Mouse (Mus musculus): ENCODE results near the gene Mog. TPM values are rescaled to one million over a fixed set of nuclear protein-coding genes. Genes with fewer than 3 reads are reported as not detected.
A peak's percentile ranks its signal among the peaks of the same experiment; 100 is the strongest.
"Not testable (repeated sequence)": the region's sequence is repeated elsewhere in the genome, so short reads cannot be mapped to it uniquely, and the experiment has no call there.

Gene Mog
- total RNA-seq, 2 experiments from 2014 or later: not detected

DNA sequence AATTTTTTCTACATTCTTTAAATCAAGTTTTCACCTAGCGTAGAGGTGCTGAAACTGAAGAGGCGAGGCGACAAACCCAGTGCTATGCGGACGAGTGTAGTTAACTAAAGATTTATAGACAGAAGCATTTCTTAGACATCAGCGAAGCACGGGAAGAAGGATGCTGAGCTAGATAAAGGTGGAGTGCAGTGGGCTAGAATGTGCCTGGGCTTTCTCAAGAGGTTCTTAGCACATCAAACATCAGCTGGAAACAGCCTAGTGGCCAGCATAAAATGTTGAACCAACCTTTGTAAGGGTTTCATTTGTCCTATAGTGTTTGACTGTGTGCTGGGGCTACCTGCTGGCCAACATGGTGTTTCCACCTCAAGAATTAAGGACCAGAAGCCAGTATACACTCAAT, 22.3 kb downstream of the Mog start, which contains the start of gene Zfp57:
Zfp57 (plus strand) TSS at position 301 of the 400 bp plus-strand sequence.
- ATAC-seq (replicated peaks; ENCODE audit: low FRiP score, low TSS enrichment, poor library complexity, severe bottlenecking): no peak

DNA sequence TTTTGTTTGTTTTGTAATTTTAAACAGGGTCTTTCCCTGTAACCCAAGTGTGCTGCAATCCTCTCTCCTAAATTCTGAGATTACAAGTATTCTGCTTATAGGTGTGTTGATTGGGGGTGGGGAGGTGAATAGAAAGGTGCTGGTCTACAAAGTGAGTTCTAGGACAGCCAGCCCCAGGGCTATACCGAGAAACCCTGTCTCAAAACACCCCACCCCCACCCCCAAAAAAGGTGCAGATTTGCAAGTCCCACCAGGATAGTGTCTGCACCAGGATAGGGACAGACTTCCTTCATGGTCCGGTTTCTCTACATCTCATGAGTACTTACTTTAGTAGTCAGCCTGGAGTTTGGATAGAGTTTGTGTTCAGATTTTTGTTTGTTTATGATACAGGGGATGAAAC, 24.7 kb downstream of the Mog start:
- ATAC-seq (replicated peaks; ENCODE audit: low FRiP score, low TSS enrichment, poor library complexity, severe bottlenecking): no peak

DNA sequence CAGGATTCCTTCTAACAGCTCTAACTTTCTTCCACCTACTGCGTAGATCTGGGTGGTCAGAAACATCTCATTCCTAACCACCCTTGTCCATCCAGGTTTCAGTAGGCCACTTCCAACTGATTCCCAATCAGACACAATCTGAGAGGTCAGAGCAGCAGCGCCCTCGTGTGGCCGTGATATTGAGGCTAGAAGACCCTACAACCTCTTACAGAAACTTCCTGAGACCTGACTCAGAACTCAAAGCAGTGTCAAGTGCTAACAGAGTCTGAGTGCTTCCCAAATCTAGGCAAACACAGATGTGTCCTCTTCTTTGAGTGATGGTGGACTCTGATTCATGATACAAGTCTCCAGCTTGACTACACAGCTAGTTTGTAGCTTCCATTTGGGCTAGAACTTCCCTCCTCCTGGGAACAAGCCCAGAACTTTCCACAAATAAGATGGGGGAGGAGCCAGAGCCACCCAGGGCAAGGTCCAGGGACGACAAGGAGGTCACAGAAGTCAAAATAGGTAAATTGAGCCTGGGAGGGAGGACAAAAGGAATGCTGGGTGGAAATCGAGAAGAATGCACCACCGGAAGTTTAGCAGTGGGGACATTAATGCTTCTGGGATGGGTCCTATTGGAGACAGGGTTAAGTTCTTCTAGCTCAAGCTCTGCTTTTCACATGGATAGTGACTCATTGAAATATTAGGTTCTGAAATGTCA, 26.0 kb downstream of the Mog start:
- ATAC-seq (replicated peaks; ENCODE audit: low FRiP score, low TSS enrichment, poor library complexity, severe bottlenecking): no peak; the same call in 1 of the 2 replicates

DNA sequence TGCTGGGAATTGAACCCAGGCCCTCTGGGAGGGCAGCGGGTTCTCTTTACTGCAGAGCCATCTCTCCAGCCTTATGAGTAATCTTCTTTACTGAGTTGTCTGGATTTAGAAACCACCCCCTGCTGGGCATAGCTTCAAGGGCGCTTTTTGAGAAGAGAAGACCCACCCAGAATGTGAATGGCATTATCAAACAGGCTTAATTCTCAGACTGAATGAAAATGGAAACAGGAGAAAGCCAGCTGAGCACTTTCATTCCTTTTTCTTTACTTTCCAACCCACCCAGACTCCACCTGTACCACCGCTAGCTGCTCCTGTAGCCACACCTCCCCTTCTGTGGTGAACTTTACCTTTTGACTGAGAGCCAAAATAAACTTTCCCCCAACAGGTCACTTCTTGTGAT, 27.8 kb downstream of the Mog start:
- ATAC-seq (replicated peaks; ENCODE audit: low FRiP score, low TSS enrichment, poor library complexity, severe bottlenecking): no peak

DNA sequence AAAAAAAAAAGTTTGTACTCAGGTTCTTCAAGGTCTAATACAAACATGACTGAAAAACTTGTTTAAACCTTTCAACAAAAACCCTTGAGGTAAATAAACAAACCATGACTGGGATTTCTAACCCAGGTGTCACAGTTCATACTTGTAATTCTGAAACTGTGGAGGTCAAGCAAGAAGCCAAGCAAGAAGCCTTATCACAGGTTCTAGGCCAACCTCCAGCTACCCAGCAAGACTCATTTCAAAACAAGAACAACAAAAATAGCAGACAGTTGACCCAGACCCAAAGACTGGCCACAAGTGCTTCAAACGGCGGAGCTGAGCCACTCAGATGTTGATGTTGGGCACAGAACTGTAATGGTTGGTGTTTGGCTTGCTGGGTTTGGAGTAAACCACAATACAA, 28.7 kb downstream of the Mog start:
- no peak for ATAC-seq (replicated peaks; ENCODE audit: low FRiP score, low TSS enrichment, poor library complexity, severe bottlenecking)

DNA sequence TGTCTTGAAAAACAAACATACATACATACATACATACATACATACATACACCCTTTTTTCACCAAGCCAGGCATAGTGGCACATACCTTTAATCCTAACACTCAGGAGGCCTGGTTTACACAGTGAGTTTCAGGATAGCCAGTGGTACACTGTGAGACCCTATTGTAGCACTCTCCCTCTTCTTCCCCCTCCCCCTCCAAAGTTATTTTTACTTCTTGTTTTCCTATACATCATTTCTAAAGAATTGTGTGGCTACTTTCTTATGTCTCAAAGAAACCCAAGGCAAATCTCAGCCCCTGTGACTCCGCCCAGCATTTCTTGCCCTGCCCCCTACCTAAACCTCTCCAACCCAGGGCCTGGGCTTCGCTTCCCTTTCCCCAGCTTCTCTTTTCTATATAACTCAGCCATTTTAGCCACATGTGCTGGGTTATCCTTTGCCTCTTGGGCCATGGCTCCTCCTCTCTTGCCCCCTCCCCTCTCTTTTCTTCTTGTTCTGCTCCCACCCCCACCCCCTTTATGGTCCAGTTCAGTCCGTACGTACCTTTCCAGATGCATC, 29.4 kb downstream of the Mog start:
- ATAC-seq (replicated peaks; ENCODE audit: low FRiP score, low TSS enrichment, poor library complexity, severe bottlenecking): no peak

DNA sequence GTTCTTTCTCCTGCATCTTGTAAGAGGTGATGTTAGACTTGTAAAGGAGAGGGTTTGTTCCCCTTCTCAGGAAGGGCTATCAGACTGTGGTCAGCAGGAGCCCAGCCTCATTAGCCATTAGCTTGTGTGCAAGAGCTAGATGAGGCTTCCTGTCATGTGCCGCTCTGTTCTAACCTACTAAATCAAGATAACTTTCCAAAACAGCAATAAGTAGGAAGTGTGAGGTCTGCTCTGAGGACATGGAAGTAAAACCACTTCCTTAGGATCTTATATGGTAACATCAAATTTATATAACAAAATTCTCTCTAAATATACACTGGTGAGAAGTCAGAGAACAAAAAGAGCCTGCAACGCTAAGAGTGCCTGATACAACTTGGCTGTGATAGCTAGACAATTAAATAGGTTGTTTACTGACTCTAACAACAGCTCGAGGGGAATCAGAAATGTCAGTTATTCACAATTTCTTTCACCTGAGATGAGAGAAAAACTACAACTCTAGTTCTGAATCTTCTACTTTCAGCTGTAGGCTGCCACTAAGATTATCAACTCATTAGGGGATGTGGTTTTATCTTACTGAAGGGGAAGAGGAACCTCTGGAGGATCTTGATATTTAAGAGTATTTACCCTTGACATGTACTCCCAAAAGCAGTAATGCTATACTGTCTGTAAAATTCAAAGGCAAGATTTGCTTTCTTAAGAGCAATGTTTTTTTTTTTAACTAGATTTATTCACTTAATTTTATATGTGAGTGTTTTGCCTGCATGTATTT, 30.7 kb downstream of the Mog start:
- ATAC-seq (replicated peaks; ENCODE audit: low FRiP score, low TSS enrichment, poor library complexity, severe bottlenecking): peak; percentile 56; the same call in 1 of the 2 replicates

DNA sequence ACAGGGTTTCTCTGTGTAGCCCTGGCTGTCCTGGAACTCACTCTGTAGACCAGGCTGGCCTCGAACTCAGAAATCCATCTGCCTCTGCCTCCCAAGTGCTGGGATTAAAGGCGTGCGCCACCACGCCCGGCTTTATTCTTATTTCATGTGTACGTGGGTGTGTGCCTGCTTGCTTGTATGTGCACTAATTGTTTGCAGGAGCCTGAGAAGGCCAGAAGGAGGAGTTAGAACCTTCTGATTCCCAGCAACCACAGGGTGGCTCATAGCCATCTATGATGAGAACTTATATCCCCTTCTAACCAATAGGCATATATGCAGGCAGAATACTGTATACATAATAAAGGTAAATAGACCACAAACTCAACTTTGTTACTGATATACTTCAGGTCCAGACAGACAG, 32.6 kb downstream of the Mog start:
- not testable (repeated sequence) for ATAC-seq (replicated peaks; ENCODE audit: low FRiP score, low TSS enrichment, poor library complexity, severe bottlenecking)

DNA sequence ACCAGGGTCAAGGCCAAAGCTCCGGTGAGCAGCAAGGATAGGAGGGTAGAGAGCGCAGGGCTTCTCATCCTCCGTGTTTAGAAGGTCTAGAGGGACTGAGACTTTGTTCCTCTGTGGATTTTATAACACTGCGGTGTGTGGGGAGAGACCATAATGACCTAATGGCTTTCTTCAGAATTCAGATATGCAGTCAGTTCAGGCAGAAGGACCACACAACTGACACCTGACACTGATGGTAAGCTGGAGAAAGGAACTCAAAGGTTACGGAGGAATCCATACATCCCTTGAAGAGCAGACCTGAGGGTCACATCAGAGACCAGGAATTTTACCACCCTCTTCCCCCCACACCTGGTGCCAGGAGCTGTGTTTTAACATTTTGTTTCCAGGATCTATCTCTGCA, 33.8 kb downstream of the Mog start, which contains the start of gene H2-M5:
H2-M5 (minus strand) TSS at position 101 of the 400 bp plus-strand sequence.
- no peak for ATAC-seq (replicated peaks; ENCODE audit: low FRiP score, low TSS enrichment, poor library complexity, severe bottlenecking)

DNA sequence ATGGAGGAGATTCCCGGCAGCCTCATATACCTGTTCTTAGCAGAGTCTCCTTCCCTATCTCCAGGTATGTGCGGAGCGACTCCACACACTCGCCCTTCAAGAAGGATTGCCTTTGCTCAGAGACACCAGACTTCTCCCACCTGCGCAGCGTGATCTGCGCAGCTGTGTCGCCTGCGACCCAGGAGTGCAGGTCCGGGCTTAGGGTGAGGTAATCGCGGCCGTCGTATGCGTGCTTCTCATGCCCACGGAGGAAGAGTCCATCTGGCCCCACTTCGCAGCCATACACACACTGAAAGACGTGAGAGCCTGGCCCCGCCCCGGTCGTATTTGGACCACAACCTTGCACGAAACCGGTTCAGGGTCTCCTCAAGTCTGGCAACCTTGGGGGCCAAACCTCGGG, 34.7 kb downstream of the Mog start:
- no peak for ATAC-seq (replicated peaks; ENCODE audit: low FRiP score, low TSS enrichment, poor library complexity, severe bottlenecking)

DNA sequence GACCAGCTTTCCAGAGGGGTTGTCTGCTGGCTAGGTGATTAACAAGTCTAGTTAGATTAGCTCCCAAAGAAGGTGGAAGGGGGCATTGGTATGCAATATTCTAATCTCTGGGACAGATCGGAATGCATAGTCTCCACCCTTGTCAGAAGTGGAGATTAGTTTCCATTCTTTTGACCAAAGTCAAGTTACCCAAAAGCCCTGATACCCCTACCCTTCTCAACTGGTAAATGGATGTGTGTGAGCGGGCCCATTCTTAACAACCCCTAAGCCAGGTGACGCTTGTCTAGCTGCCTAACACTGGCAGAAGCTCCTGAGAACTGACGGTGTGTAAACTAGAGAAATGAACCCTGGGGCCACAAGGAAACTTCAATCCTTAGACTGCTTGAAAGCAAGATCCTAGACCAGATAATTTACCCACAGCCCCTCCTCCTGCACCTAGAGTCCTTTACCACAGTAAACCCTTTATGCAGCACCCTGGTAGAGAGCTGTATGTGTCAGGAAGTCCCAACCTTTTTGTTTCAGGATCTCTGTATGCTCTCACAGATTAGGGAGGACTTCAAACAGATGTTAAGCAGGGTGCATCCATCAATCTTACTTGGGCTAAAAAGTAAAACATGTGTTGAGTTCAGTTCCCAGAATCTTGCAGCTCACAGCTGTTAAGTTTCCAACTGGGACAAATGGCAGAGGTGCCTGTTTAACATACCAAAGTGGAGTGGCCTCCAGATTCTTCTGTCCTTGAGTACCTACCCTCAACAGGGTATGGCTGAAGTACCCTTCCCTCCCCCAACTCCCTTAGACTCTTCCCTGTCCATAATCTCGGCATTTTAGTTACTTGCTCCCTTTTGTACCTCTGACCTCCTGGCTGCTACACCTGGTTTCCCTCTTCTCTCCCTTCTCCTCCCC, 40.7 kb downstream of the Mog start:
- ATAC-seq (replicated peaks; ENCODE audit: low FRiP score, low TSS enrichment, poor library complexity, severe bottlenecking): no peak

DNA sequence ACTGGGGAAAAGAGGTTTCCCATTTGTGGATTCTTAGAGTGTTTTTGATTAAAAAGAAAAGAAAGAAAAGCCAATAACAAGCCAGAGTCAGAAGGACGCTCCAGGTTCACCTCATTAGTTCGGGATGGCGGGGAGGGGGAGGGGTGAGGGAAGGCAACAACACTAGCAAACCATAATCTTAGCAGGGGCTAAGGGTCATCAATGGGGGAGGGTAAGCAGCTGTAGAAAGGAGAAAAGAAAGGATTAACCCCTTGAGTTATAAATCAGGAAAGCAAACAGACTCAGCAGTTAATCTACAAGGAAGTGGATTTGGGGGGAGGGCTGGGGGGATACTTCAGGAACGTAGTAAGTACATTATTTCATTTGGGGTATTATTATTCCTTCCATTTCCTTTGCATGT, 41.4 kb downstream of the Mog start:
- no peak for ATAC-seq (replicated peaks; ENCODE audit: low FRiP score, low TSS enrichment, poor library complexity, severe bottlenecking)

DNA sequence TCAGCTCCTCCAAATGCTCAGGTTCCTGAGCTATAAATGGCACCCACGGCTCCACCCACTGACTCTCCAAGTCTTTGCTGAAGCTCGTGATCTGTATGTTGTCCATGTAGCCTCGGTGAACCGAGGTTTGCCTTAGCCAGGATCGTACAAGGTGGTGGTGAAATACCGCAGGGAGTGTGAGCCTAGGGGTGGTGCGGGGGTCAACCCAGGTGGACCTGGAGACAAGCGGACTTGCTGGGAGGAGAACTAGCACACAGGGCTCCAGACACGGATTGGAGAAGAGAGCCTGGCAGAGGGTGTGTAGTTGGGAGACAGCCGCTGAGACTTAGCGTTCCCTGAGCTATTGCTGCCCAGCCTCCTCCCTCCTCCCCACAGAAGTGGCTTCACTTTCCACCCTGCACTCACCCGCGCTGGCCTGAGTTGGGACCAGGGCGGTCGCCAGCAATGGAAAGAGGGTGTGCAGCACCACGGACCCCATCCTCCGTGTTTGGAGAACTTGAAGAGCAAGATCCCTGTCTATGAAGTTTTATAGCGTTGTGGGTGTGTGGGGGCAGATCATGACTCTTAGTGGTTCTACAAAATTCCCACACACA, 41.9 kb downstream of the Mog start, which contains the start of gene 2410137M14Rik:
2410137M14Rik (minus strand) TSS at position 17 of the 593 bp plus-strand sequence.
- ATAC-seq (replicated peaks; ENCODE audit: low FRiP score, low TSS enrichment, poor library complexity, severe bottlenecking): no peak

DNA sequence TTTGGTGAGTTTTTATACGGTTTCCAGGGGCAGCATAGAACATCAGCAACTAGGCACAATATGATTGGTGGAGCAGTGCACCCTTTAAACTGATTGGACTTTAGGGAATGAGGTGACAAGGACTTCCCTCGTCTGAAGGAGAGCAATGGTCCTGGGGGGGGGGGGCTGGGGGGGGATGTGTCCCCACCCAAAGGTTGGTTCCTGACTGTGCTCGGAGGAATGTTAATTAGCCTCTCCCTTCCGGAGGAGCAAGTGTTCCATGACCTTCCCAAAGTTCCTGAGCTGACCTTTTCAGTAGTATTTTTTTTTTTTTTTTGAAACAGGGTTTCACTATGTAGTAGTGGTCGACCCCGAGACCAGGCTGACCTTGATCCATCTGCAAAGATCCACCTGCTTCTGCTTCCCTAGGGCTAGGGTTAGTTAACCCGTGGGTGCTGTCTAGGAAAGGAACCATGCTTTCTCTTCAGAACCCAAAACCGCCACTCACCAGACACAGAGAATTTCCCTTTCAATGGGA, 49.9 kb downstream of the Mog start:
- no peak for ATAC-seq (replicated peaks; ENCODE audit: low FRiP score, low TSS enrichment, poor library complexity, severe bottlenecking)

DNA sequence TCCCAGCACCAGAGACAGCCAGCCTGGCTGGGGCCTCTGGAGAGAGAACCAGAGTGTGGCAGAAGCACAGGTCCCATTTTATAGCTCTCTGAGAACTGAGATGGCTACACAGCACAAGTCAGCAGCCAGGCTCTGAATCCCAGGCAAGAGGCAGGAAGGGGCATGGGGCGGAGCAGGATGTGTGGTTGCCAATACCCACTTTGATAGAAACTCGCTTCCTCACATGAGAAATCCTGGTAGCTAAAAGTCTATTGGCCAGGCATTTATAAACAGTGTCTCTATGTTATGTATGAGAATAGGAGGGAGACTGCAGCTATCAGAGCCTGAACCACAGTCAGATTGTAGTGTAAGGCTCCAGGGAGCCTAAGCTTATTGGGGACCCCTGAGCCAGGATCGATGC, 50.4 kb downstream of the Mog start:
- no peak for ATAC-seq (replicated peaks; ENCODE audit: low FRiP score, low TSS enrichment, poor library complexity, severe bottlenecking)

DNA sequence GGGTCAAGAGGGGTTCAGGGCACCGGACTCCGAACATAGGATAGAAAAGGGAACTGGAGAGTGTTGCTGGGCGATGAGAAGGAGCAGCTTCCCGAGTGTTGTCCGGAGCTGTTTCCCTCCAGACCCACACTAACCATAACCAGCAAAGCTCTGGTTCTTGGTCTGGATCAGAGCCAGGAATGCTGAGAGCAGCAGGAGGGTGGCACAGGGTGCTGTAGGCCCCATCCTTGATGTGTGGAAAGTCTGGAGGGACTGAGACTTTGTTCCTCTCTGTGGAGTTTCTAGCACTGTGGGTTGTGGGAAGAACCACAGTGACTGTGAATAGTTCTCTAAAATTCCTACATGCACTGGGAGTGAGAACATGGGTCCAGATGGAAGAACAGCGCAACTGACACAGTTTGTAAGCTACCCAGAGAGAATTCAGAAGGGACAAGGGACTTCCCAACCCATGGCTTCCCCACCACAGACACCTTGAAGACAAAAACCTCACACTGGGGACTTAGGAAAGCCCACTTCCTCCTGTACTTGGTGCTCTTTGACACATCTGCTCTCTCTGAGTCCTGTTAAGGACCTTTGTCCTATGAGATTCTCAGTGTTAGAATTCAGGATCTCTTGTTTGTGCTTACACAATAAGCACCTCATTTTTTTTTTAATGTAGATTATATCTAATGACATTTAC, 51.9 kb downstream of the Mog start:
- no peak for ATAC-seq (replicated peaks; ENCODE audit: low FRiP score, low TSS enrichment, poor library complexity, severe bottlenecking)

DNA sequence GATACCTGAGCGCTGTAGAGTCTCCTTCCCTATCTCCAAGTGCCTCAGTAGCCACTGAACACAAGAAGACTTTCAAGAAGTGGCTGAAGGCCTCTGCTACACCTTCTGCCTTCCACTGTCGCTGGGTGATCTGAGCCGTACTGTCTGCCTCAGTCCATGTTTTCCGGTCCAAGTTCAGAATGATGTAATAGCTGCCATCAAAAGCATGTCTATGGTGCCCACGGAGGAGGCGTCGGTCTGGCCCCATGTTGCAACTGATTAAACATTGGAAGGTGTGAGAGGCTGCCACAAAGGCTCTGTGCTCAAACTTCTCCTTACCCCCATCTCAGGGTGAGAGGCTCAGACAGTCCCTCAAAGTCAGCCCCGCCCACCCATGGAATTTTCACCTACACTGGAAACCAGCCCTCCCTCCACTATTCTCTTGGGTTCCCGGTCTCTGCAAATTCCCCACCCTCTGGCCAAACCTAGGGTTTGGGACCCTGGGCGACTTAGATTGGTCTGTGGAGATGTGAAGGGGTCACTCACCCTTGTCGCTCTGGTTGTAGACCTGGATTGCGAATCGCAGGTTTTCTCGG, 52.8 kb downstream of the Mog start:
- ATAC-seq (replicated peaks; ENCODE audit: low FRiP score, low TSS enrichment, poor library complexity, severe bottlenecking): no peak

DNA sequence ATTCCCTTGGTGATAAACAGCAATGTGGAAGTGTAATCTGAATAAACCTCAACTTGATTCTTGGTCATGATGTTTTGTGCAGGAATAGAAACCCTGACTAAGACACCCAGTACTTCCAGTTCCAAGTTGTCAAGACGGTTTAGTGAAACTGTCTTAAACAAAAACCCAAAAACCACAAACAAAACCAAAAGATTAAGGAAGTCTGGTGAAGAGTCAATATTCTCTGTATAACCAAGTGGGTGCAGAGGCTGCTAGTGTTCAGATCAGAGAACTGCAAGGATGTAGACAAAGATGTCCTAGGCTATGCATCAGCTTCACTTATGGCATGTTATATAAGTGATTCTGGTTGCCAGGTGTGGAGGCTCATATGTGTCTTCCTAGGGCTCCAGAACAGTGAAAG, 56.3 kb downstream of the Mog start:
- no peak for ATAC-seq (replicated peaks; ENCODE audit: low FRiP score, low TSS enrichment, poor library complexity, severe bottlenecking)

All from megakaryocyte-erythroid progenitor cell, adult 5-6 weeks (primary cell).